Mouse (Mus musculus): ENCODE data around the gene Olfr315.
"Not testable (repeated sequence)": the region's sequence is repeated elsewhere in the genome, so short reads cannot be mapped to it uniquely, and the experiment has no call there.

Olfr315 gene

DNA sequence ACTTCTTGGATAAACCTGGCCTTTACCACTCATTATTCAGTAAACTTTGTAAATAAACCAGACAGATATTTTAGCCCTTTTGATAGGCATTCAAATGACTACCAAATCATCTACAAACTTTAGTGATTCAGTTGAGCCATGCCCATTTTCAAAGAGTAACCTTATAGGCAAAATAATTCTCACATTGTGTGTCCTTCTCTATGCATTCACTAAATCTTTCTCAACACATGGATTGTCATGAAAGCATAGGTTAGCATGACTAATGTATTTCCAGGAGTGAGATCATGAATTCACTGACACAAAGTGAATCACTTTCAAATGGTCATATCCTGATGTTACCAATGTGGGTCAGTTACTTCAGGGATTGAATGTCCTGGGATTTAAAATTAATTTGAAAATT, at the start of gene Olfr315:
Olfr315 (plus strand) TSS at position 301 of the 400 bp plus-strand sequence.
- no peak for DNase-seq

DNA sequence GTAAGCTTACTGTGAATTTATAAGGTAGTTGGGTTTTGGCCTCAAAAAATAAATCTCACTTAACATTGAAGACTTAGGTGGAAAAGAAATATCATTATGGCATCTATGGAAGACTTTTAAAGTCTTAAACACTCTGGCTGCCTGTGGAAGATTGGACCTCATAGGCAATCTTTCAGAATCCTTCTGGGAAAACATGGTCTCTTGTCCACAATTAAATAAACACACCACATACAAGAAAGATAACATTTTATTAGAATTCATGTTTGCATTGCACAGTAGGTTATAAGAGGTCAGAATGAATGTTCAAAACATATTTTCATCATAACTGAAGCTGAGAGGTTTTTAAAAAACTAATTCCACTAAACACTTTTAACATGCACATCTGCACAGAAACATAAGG, 49.1 kb upstream of the Olfr315 start, which contains the start of gene Olfr318:
Olfr318 (minus strand) TSS at position 101 of the 400 bp plus-strand sequence.
- no peak for DNase-seq

DNA sequence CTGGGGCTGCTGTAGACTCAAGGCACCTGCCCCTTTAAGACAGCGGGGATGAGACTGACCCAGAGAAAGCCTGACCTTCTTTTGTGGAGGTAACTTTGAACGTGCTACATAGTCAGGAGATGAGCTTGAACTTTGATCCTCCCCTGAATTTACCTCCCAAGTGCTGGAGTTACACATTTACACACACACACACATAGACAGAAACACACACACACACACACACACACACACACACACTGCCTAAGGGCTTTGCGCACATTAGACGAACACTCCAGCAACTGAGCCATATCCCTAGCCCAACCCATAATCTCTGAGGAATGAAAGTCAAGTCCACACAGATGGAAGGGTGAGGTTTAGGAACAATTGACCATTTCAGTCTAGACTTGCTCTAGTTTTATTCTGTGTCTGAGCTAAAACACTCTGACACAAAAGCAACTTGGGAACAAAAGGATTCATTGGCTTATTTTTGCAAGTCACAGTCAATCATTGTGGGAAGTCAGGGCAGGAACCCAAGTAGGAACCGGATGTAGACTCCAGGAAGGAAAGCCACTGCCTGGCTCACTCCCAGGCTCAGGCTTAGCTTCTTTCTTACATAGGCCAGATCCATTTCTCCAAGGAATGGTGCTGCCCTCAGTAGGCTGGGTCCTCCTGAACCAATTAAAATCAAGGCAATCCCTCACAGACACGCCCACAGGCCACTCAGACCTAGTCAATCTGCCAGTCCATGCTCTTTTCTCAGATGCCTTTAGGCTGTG, 44.9 kb upstream of the Olfr315 start:
- DNase-seq, result not testable (repeated sequence)

DNA sequence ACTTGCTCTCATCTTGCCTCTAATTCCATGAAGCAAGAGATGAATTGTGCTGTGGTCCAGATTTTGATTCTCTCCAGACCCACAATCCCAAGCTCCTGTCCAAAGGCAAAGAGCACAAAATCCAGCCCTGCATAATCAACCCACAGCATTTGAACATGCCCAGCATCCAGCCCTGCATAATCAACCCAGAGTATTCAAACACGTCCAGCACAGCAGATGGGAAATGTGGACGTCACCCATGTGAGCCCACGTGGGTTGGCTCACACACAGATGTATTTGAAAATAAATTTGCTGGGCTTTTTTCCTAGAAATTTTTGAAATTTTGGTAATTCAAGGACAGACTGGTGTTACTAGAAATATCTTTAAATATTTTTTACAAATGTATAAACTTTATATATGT, 39.6 kb upstream of the Olfr315 start:
- DNase-seq, result no peak

DNA sequence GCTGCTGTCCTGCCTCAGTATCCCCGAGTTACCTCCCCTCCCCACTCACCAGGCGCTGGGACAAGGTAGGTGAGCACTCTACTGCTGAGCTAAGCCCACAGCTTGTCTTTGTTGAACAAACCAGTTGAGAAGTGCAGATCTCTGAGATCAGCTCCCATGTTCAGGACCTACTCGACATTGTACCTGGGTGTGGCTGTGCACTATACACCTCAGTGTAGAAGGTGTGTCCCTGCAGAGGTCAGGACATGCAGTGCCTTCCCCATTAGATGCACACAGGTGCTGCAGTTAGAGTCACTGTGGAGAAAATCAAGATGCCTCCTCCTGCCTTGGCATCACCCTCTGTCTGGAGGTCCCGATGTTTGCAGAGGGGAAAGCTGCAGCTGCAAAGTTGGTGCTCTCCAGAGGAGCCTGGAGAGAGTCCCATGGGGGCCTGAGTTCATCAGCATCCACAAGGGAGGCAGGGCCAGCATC, 34.2 kb upstream of the Olfr315 start, which contains the start of gene Olfr317:
Olfr317 (minus strand) TSS at position 421 of the 471 bp plus-strand sequence.
- DNase-seq, result no peak

DNA sequence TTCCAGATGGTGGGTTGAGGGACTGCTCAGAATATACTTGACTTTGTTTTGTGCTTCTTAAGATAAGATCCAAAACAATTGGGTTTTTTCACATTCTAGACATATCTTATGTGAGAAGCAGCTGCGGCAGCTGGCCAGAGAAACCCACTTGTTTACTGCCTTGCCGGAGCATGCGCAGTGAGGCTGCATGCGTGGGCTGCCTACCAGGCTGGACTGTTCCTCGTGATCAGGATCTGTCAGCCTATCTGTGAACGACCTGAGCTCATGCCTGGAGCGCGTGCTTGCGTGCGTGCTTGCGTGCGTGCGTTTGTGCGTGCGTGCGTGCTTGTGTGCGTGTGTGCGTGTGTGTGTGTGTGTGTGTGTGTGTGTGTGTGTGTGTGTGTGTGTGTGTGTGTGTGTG, 21.9 kb upstream of the Olfr315 start:
- not testable (repeated sequence) for DNase-seq

DNA sequence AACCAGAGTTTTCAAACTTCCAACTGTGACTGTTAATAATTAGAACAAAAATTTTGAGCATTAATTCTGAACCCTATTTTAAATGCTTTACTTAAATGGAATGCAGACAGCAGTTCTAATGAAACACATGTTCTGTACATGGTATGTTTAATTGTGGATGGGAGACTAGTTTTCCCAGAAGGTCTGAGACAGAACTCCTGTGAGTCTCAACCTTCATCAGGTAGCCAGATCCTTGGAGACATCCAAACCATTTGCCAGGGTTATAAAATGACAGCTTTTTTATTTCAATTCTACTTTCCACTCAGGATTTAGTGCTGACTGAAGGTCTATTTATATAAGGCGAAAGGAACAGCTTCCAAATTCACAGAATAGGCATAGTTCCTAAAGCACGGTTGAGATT, 20.6 kb upstream of the Olfr315 start, which contains the start of gene Olfr316:
Olfr316 (plus strand) TSS at position 301 of the 400 bp plus-strand sequence.
- DNase-seq, result no peak

DNA sequence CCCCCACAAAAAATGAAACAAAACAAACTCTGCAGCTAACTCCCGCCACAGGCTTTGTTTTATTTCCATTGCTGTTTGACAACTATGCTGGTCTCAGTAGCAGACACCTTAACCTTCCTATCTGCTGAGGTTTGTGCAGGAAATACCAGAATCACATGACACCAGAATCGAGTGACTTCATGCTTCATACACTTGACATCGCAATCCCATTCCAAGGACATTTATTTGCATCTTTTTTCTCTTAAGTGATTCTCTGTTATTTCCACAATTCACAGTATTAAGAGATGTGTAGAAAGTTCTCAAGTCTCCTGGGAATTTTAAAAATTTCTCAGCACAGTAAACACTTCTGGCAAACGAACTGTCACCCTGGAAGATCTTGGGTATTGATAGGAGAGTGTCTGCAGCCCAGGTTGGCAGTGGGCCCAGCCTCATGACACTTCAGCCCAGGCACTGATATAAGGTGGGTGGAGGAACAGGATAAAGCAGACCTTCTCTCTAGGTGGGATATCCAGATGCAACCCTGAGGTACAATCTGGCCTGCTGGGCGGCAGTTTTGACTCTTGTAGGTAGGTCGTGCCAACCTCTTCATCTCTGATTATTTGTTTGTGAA, 9.6 kb downstream of the Olfr315 start, which contains the start of gene Olfr314:
Olfr314 (plus strand) TSS at position 473 of the 610 bp plus-strand sequence.
- no peak for DNase-seq

DNA sequence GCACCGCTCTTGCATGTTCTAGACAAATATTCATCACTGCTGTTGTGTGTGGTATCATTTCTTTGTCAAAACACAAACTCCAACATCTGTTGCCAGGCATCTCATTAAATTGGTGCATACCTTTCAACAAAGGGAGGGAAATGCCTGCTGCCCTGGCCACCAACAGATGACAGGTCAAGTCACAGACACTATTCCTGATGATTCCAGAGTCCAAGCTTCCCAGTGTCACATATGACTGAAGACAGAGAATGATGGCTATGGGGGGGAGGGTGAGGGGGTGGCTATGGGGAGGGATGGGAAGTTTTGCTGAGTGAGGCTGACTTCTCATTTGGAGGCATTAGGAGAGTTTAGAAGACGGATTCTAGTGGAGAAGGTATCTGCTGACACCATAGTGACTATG, 11.2 kb downstream of the Olfr315 start:
- no peak for DNase-seq

DNA sequence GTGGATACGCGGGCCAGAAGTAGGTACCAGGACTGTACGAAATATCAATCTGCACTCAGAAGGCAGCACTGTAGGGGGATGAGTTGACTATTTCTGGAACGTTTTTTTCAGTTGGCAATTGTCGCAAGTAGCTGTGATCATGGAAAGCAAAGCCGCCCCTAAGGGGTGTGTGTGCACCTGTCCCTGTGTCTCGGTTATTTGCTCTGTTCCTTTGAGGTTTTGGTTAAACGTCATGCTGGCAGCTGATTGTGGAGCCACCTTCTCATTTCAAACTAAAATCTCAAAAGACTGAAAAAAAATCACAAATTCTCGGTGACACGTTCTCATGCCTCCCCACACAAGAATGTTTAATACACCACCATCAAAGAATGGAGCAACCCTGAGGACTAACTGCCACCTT, 14.7 kb downstream of the Olfr315 start:
- DNase-seq, result no peak

DNA sequence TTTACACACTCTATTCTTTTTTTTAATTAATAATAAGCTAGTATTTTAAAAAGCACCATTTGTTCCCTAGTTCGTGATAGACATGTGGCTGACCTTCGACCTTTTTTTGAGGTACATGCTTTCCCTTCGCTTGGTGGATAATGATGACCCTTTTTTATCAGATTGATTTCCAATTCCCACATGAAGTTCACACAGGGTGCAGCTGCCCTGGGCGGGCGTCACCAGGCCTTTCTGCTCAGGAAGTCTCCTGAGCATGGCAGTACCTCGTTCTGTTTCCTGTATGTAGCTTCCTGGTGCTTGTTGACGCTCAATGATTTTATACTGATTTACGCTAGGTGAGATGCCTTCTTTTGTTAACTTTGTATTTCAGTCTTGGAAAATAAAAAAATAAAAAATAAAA, 15.4 kb downstream of the Olfr315 start:
- no peak for DNase-seq

DNA sequence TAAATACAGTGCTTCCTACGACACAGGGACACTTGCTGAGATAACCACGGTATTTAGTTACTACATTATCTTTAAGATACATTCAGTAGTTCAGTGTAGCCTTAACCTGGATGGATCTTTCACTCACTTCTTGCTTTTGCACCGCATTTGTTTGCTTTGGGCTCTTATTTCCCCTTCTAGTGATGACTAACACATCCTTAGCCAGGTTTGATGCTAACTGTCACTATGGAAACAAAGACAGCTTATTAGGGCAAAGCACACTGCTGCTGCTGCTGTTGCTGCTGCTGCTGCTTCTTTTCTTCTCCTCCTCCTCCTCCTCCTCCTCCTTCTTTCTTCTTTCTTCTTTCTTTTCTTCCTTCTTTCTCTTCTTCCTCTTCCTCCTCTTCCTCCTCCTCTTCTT, 16.5 kb downstream of the Olfr315 start:
- no peak for DNase-seq

DNA sequence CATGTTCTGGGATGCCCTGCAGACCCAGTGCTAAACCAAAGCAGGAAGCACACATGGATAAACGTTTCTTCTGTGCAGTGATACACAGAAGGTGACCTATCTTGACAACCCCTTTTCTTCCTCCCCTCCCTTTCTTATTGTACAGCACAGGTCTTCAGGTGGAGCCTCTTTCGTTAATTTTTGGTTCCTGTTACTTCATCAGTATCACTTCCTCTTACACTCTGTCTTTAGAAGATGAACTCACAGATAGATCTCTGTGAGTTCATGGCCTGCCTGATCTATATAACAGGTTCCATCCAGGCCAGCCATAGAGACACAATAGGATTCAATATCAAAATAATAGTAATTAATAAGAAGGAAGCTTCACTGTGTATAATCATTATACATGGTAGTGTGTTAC, 17.1 kb downstream of the Olfr315 start:
- DNase-seq, result no peak

DNA sequence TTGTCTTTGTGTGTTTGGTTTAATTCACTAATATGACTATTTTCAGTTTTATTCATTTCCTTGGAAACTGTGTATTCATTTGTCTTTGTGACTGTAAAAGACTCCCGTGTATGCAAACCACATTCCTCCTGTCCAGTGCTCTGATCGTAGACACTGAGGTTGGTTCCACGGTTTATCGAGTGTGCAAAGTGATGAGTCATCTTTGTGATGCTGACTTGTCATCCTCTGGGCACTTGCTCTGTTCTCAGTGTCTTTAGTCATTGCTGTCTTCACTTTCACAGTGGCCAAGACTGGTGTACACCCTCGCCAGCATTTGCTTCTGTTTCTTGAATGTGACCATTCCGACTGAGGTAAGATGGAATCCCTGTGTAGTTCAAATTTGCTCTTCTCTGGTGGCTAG, 17.7 kb downstream of the Olfr315 start:
- no peak for DNase-seq

DNA sequence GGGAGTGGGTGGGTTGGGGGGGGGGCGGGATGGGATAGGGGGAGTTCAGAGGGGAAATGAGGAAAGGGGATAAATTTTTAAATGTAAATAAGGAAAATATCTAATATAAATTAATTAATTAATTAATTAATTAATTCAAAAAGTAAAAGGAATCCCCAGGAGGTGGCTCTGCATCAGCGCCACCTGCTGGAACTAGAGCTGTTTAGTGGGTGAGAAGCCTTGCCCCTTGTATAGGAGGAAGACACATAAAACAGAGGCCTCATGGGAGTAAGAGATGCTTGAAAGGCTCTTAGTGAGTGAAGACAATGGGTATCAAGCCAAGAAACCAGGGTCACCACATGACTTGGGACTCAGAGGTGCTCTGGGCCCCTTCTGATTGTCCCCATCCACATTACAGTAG, 22.9 kb downstream of the Olfr315 start:
- DNase-seq, result no peak

DNA sequence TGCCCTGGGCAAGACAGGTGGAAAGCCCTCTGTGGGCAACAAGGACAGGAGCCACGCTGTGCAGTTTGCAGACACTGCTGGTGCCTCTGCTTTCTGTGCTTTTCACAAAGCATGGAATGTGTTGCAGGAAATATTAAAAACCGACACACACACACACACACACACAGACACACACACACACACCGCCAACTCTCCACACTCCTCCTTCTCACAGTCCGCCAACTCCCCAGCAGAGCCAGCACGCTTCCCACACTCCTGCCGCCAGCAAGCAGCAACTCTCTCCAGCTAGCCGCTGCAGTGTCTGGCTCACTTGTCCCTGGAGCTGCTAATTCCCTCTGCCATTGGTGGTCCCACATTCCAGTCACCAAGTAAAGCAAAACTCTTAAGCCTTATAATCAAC, 23.9 kb downstream of the Olfr315 start:
- DNase-seq, result no peak

DNA sequence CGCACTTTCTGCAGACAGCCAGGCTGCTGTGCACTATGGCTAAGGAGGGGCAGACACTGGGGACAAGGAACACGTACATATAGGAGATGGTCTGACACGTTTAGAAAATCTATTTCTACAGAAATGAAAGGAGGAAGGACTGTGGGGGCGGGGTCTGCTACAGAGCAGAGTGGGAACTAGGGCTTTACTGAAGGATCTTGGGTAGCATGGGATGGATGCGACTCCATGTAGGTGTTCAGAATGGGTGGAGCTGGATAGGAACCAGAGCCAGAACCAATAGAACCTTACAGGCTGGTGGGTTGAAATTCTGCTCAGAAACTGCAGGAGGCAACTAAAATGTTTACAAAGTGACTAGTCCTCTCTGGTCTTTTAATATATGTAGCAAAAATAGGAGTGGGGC, 26.8 kb downstream of the Olfr315 start:
- DNase-seq, result no peak

DNA sequence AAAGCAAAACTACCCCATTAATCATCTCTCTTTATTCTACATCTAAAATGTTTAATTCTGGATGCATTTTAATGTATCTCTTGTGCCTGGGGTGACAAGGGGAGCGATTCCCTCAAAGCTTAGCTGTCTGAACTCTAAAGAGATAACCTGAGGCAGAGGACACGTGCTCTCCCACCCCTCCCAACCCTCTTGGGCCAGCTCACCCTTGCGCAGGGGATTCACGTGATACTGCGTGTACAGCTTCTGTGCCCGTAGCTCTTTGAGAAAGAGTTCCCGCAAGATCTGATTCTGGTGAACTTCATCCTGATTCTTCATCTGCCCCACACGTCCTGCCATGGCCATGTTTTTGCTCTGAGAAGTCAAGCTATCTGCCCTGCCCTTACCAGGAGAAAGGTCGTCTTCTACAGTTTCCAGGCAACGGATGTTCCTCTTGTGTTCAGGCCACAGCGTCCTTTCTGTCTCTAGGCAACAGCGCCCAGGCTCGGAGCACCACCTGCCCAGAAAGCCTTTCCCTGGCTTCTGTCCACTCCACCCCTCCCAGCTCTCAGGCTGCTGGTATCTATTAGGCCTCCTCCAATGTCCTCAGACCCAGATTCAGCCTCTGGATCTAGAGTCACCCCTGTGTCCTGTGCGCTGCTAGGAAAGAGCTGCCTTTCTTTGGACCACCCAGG, 28.7 kb downstream of the Olfr315 start, which contains the start of gene Fam183b:
Fam183b (minus strand) TSS at position 403 of the 671 bp plus-strand sequence.
- peak; percentile 12 for DNase-seq

DNA sequence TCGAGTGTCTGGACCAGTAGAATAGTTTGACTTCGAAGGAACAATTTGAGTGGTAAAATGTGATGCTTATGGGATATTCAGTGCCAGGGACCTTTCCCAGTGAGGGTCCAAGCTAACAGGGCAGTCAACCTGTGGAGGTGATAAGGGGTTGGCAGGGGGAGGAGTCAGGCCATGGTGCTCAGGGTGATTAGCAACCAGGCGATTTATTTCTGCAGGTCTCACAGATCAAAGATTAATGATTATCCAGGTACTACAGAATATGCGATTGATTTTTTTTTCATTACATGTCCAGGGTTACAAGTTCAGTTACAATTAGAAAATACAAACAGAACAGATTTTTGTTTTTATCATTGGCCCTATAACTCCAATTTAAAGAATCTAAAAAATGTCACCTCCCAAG, 30.9 kb downstream of the Olfr315 start:
- DNase-seq, result no peak

DNA sequence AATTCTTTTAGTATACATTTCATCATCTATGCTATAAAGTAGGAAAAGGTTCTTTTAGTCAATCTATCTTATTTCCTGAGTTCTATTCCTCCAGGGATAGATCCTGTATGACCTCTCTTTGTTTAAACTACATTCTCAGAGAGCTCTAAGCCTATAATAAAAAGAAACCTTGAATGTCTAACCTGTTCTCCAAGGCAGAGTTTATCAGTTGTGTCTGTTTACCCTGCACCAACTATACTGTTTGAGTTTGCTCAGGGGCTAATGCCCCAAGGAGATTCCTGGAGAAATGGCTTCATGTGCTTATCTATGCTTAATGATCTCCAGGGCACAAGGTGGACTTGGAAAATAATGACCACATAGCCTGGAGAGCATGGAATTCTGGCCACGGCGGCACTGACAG, 31.4 kb downstream of the Olfr315 start:
- no peak for DNase-seq

DNA sequence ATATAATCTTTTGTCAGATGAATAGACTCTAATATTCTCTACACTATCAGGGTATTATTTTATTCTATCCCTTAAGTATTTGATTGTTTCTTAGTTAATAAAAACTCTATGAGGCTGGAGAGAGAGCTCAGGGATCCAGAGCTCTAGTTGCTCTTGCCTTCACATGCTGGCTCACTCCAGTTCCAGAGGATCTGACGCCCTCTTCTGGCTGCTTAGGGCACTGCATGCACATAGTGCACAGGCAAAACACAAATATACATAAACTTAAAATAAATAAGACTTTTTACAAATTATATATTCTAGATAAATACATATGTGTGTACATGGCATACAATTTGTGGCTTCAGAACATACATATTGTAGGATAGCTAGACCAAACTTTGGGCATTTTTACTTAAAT, 39.0 kb downstream of the Olfr315 start:
- no peak for DNase-seq

DNA sequence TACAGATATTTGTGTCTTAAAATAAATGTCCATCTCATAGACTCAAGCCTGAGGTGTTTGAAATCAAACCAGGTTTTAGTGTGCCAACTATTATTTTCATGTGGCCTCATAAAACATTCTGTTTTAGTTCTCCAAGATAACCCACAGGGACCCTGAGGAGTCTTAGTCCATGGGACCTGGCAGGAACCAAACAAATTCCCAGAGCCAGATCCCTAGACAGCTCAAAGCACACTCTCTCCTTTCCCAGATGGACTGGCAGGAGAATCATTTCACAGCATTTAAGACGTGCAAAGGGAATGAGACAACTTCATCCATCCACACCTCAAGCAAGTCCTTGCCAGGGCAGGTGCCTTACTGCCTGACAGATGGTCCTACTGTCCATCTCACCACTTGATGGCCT, 41.7 kb downstream of the Olfr315 start, which contains the start of gene Olfr313:
Olfr313 (plus strand) TSS at position 301 of the 400 bp plus-strand sequence.
- not testable (repeated sequence) for DNase-seq

DNA sequence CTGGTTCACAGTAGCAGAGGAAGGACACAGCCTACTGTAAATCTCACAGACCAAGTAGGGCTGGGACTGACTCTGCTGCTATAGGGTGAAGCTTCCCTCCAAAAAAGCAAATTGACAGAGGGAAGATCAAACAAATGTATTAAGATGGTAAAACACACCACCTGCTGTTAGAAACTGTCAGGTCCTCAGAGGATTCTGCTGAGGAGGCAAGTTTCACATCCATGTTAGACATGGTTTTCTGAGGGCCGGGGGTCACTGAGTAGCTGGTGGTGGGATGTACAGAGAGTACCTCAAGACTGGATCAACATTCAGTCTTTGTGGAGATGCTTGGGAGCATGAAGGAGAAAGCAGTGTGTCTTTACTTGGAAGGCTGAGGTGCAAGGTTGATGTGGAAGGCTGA, 42.7 kb downstream of the Olfr315 start:
- no peak for DNase-seq
